Mouse (Mus musculus): Measurements from ENCODE around the gene Map3k6.

DNA sequence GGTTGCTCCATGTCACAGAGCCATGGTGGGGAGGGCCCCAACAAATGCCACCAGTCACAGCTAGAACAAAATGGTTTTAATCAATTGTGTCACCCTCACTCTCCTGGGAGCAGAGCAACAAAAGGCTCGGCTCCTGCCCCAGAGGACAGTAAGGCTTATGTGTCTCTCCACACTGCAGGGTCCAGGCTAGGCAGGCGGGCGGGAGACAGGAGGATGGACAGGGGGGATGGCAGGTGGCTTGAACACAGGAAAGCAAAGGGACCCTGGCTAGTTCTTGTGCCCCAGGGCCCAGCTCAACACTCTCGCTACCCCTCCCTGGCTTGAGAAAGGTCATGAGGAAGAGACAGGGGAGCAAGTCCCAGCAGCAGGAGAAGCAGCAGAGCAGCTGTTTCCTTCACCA, 51.8 kb downstream of the Map3k6 start:
- TF ChIP-seq EP300 (IDR thresholded peaks at IDR 0.05; ENCODE audit: insufficient read depth, low read depth, low read length) (no peak), CTCF (IDR thresholded peaks at IDR 0.05) (no peak), POLR2A (IDR thresholded peaks at IDR 0.05; ENCODE audit: insufficient read depth, low read depth, low read length) (no peak)

Measured in heart, adult 2 months (tissue).